Mouse (Mus musculus): Measurements from ENCODE around the gene Flnb.

Gene Flnb

DNA sequence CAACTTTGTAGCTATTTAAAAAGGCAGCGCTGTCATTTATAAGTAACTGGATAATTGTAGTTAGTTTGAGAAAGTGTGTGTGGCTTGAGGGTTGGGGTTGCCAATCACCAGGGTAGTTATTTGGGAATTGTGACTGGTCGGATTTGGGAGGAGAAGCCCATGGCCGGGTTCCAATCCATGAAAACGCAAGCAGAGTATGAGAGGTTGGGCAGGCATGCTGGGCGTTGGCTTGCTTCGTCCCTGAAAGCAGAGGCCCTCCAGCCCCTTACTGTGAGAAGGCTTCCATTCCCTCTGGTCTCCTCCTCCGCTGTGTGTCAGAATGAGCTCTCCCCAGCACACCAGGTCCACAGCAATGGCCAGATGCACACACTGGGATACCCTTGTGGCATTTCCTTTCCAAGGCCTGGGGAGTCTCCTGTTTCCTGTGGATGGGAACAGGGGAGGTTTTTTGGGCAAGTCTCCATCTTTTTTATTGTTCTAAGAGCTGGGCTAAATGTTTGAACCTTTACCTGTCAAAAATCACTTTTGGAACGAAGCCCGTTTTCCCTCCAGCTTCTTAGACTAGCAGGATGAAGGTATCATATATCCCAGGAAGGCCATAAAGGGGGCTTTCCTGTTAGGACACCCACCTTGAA, 46.2 kb downstream of the Flnb start:
- no peak for DNase-seq

DNA sequence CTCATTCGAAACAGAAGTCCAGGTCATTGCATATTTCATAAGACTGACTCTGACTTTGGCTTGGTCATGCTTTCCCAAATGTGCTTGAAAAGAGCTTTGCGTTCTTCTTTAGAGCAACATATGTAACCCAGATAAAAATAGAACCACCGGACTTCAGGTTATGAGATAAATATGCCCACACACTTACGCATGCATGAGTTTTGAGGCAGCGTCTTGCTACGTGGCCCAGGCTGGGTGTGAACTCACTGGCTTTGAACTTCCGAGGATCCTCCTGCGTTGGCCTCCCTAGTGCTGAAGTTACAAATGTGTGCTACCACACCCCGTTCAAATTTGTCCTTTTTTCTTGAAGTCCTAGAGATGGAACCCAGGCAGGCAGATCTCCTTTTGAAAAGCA, 46.7 kb downstream of the Flnb start:
- no peak for DNase-seq

DNA sequence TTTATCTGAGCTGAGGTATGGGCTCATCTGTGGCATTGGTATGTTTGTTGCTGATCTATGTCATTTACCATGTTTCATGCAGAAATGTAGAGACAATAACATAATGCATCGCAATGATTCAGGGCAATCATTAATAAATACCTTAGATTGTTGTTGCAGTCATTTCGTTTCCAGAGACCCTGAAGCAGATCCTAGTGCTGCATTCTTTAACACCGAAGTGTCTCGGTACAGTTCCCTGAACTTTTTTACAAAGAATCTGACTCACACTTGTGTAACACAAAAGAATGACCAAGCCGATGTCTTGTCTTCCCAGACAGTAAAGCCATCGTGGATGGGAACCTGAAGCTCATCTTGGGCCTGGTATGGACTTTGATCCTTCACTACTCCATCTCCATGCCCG, 49.5 kb downstream of the Flnb start:
- no peak for DNase-seq

DNA sequence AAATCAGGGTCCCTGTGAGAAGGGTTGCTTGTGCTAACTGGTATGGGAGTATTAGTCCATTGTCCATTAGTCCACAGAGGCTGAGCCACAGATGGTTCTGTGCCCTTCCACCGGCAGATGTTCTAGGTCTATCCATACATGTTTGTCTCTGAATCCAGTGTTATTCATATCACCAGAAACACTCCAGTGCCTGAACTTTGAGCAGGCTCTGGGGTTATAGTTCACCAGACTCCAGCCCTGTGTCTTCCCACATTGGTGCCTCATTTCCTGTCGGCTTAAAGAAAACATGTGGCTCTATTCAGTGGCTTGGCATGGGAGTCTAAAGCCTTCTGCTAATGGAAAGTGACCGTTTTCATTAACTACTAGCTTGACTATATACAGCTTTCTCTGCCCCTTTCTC, 50.1 kb downstream of the Flnb start:
- no peak for DNase-seq

DNA sequence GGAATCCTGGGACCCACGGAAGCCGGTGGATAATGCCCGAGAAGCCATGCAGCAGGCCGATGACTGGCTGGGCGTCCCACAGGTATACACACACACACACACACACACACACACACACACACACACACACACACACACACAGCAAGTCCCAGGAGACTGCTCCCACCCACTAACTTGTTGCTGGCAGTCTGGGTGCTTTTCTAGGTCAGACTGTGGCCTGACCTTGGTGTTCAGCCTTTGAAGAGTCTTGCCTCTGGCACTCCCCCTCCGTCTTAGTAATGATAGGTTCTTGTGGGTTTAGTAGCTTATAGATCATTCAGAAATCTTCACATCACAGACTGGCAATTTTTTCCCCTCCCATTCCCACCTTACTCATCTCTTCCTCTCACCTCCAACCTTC, 52.0 kb downstream of the Flnb start:
- no peak for DNase-seq

GRCm38 (mm10) chr14:7873552-7873951, 55.8 kb downstream of the Flnb start:
- DNase-seq, result peak; percentile 33

- DNase-seq, result no peak
Observed at GRCm38 (mm10) chr14:7874495-7874894, 56.7 kb downstream of the Flnb start.

GRCm38 (mm10) chr14:7877957-7878356, 60.2 kb downstream of the Flnb start:
- no peak for DNase-seq

DNA sequence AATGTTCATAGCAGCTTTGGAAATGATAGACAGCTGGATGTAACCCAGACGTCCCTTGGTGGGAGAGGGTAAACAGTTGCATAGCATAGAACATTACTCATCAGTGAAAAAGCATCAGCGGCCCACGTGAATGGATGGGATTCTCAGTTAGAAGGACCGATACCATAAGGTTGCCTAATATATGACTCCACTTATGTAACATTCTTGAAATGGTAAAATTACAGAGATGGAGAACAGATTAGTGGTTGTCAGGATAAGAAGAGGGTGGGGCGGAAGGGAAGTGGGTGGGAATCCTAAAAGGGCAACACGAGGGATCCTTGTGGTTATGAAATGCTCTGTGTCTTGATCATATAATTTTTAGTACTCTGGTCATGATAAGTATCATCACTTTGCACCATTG, 62.6 kb downstream of the Flnb start:
- DNase-seq, result no peak

DNA sequence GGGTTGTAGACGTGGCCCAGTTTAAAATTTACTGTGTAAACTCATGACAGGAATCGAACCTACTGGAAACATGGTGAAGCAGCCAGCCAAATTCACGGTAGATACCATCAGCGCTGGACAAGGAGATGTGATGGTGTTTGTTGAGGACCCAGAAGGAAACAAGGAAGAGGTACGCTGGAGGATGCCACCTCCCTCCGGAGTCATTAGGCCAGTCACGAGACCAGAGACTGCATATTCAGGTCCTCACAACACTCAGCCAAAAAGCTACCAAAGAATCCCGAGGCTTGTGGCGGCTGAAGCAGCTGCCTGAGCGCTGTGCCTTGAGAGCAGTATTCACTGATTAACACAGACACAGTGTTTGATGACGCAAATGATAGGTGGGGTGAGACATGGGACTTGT, 63.8 kb downstream of the Flnb start:
- no peak for DNase-seq

DNA sequence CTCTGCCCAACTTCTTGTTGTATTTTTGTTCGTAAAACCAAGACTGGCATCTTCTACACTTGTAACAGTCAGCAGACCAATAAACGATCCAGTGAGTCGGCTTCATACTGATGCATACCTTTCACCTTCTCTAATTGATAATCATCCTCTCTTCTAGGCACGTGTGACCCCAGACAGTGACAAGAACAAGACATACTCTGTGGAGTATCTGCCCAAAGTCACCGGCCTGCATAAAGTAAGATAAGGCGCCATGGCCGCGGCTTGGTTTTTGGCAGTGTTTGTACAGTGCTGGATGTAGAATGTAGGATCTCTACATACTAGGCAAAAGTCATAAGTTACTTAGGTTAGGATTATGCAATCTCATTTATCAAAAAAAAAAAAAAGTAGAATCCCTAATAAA, 64.3 kb downstream of the Flnb start:
- no peak for DNase-seq

GRCm38 (mm10) chr14:7884158-7884557, 66.4 kb downstream of the Flnb start:
- DNase-seq, result no peak

DNA sequence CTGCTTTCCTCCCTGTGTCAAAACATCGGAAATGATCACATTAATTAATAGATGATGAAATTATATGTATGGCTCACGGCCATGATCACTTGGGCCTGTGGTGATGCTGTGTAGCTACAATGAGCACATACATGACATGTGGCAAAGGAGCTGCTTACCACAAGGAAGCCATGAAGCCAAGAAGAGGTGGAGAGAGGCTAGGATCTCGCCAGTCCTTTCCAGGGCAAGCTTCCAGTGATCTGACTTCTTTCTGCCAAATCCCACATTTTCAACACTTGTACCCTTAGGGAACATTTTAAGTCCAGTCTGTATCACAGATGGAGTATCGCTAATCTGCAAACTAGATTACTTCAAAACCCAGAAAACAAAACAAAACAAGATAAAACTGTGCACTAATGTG, 67.1 kb downstream of the Flnb start:
- no peak for DNase-seq

- no peak for DNase-seq
Observed at GRCm38 (mm10) chr14:7885540-7885939, 67.8 kb downstream of the Flnb start.

- DNase-seq, result peak; percentile 41
Observed at GRCm38 (mm10) chr14:7886008-7886407, 68.3 kb downstream of the Flnb start.

GRCm38 (mm10) chr14:7887171-7887570, 69.4 kb downstream of the Flnb start:
- no peak for DNase-seq

- DNase-seq, result no peak
Observed at GRCm38 (mm10) chr14:7888294-7888693, 70.5 kb downstream of the Flnb start.

GRCm38 (mm10) chr14:7888811-7889651, 71.3 kb downstream of the Flnb start:
- no peak for DNase-seq

DNA sequence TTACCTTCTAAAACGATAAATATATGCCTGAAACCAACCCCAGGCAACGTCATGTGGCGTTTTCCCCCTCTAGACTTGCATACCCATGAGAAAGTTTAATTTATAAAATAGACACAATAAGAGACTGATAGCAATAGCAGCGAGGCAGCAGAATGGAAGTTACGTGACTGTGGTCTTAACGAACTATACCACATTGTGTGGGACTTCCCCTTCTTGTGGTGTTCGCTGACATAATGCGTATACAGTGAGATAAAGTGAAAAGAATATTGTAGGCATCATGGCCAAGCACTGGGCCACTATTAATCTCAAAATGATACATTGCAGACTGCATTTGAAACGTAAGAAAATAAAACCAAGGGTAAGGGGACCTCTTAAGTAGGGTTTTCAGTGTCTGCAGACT, 72.1 kb downstream of the Flnb start:
- DNase-seq, result peak; percentile 15

GRCm38 (mm10) chr14:7891401-7891800, 73.6 kb downstream of the Flnb start:
- DNase-seq, result no peak

DNA sequence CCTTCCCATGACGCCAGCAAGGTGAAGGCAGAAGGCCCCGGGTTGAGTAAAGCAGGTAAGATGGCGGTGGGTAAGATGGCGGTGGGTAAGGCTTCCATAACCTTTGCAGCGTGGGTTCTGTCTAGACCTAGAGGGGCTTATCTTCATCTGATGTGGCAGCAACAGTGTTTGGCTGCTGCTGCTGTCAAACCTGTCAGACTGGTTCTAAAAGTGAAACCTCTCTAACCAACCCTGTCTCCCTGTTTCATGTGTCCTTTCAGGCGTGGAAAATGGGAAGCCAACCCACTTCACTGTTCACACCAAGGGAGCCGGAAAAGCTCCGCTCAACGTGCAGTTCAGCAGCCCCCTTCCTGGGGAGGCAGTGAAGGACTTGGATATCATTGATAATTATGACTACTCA, 78.4 kb downstream of the Flnb start:
- DNase-seq, result peak; percentile 78

DNA sequence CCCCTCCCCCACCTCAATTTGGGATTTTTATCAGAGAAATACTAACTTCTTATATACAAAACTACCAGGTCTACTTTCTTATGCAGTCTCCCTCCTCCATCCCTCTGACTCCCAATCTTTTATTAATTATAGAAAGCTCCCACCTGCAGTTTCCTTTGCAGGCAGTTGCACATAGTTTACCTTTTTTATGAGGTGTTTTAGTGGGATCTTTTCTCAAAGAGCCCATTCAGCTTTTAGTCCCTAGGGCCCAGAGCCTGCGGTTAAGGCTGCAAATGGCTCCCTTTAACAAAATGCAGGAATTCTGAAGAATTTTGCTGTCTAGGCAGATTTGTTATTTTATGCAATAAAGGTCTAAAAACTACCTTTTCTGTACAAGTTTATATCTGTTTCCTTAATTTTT, 78.9 kb downstream of the Flnb start:
- DNase-seq, result no peak

DNA sequence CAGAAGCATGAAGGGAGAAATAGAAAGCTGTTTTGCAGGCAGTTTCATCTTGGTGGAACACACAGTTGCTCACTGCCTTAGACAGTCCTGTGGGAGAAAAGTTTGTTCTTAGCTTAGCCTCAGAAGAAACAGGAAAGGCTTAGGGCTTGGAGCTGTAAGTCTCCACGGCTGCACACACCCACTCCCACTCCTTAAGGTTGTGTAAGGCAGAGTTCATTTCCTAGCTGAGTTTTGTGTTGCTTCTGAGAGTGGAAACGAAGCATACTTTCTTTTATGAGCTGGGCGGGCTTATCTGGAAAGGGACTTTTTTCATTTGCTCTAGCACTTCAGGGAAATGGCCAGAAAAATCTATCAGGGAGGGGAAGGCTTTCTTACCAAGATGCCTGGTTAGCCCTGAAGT, 82.2 kb downstream of the Flnb start:
- DNase-seq, result peak; percentile 20

DNA sequence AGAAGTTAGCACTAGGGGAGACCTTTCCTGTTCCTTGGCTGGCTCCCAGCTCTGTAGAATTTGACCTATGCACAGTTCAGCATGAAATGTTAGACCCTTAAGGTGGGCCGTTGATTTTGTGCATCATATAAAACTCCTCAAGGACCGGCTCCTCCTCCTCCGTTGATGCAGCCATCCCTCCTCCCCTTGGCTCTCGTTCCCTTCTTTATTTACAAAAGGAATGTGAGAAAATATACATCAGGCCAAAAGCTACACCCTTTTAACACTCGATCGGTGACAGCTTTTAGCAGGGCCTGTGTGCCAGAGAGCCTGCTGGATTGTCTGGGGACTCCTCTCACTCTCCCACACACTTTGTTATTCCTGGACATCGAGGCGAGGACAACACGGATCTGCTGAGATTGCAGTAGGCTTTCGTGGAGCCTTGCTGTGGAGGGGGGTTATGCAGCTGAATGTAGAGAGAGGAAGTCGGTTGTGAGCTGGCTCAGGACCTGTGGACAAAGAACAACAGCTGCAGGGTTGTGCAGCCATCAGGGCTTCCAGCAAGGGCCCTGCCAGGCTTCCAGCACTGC, 82.8 kb downstream of the Flnb start:
- peak; percentile 29 for DNase-seq
